Comparison of ENCODE assay signal across 28 mouse cellular contexts in the genomic region with DNA sequence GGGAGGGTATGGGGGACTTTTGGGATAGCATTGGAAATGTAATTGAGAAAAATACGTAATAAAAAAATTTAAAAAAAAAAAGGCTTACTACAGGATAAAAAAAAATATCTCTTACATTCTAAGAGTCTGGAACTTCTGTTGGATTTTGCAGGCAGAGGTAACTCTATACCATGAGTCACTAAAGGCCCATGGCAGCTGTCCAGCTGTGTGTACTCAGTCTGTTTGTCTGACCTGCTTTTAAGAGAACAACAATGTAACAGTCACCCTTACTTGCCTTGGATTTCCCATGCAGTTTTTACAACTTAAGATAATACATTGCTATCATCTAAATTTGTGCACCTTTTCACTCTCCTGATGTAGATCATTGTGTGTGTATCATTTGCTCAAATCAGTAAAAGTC. TPM values are rescaled to one million over a fixed set of nuclear protein-coding genes. Genes with fewer than 3 reads are reported as not detected.
DNase-seq lines count a peak whose midpoint lies in the region; ATAC-seq and TF ChIP-seq lines count a peak whose summit lies in the region.
"Had no signal": no experiment of that assay in that cellular context is flagged by ENCODE, and none has a peak within 500 bp of the region (broad histone marks: within the 10 kb centered on the region; RNA-seq: fewer than 3 reads in every experiment).

No protein-coding gene starts in this region.

- H3K4me1 ChIP-seq in kidney, embryonic 14.5 days (ENCODE audit: control insufficient read depth, insufficient read depth, low read length), result no peaks in the 10 kb centered on the region
- peaks cover 0 to 14% of the 10 kb centered on the region in 2 experiments; a peak in 2 of 4 replicates for H3K4me1 ChIP-seq in MEL (ENCODE audit: control insufficient read depth in 1 of 2, insufficient read depth in 2 of 2, low read length in 2 of 2)
- H3K4me1 ChIP-seq: embryonic facial prominence, embryonic 13.5 days; heart, embryonic 10.5 days; heart, embryonic 15.5 days; limb, embryonic 12.5 days; liver, embryonic 15.5 days; midbrain, embryonic 15.5 days had no signal

- ATAC-seq in kidney, embryonic 14.5 days (ENCODE audit: low FRiP score, low TSS enrichment), result 0 out of 2 replicates have a peak, but pooled peaks have one; percentile 65
- ATAC-seq: activated CD4-positive, CD25-positive, alpha-beta regulatory T cell, adult 4 months; forebrain, embryonic 16.5 days; hindbrain, embryonic 16.5 days; midbrain, embryonic 15.5 days had no signal

- no peak for TF ChIP-seq EP300 in MEL (IDR thresholded peaks at IDR 0.05; ENCODE audit: low read depth in 1 of 2, low read length in 2 of 2)

- no peak for TF ChIP-seq POLR2A in MEL (IDR thresholded peaks at IDR 0.05; ENCODE audit: control insufficient read depth in 1 of 2, insufficient read depth in 1 of 2, low read depth in 1 of 2, low read length in 2 of 2, poor library complexity in 1 of 2)

- H3K27ac ChIP-seq in kidney, embryonic 14.5 days (ENCODE audit: low read depth, low read length), result no peak overlapping the region
- H3K27ac ChIP-seq in MEL (ENCODE audit: control insufficient read depth, low read depth, low read length), result no peak overlapping the region
- H3K27ac ChIP-seq: embryonic facial prominence, embryonic 13.5 days; heart, embryonic 10.5 days; heart, embryonic 15.5 days; kidney, postnatal 0 days; limb, embryonic 12.5 days; liver, embryonic 15.5 days; midbrain, embryonic 15.5 days had no signal

- H3K79me2 ChIP-seq in MEL (ENCODE audit: control insufficient read depth, insufficient read depth, low read length, poor library complexity), result no peaks in the 10 kb centered on the region

- no peaks in the 10 kb centered on the region for H3K27me3 ChIP-seq in kidney, embryonic 14.5 days (ENCODE audit: control insufficient read depth, insufficient read depth, low read length)
- no peaks in the 10 kb centered on the region for H3K27me3 ChIP-seq in MEL (ENCODE audit: control insufficient read depth in 1 of 2, insufficient read depth in 2 of 2, low read length in 2 of 2)
- H3K27me3 ChIP-seq: embryonic facial prominence, embryonic 13.5 days; heart, embryonic 15.5 days; limb, embryonic 12.5 days; liver, embryonic 15.5 days; midbrain, embryonic 15.5 days had no signal

- DNase-seq in kidney, postnatal 4 days, result no peak
- peak; percentile 55 for DNase-seq in MEL (ENCODE audit: low read depth, low spot score)
- DNase-seq in adipocyte (ENCODE audit: low spot score), result peak; percentile 31
- no peak for DNase-seq in heart, adult 11 months
- no peak for DNase-seq in Muller cell, postnatal 12 days (ENCODE audit: inconsistent ontology term)
- DNase-seq: cerebellum, adult 11-12 months; cerebellum, adult 9-11 months; embryo, embryonic 11 days; gastrocnemius, postnatal 10 days; kidney, adult 2 months; layer of hippocampus, adult 9-11 months; lung, embryonic 14.5 days; lung, postnatal 14 days; thymus, adult 2 months; thymus, postnatal 36 days had no signal

- no peak overlapping the region for H3K9ac ChIP-seq in kidney, embryonic 14.5 days (ENCODE audit: low read depth, low read length)
- no peak overlapping the region for H3K9ac ChIP-seq in MEL (ENCODE audit: control insufficient read depth, low read depth, low read length, poor library complexity, severe bottlenecking)
- H3K9ac ChIP-seq: embryonic facial prominence, embryonic 13.5 days; heart, embryonic 15.5 days; limb, embryonic 12.5 days; liver, embryonic 15.5 days; lung, embryonic 14.5 days; midbrain, embryonic 15.5 days had no signal

- no peak for TF ChIP-seq RAD21 in MEL (IDR thresholded peaks at IDR 0.05; ENCODE audit: low read depth, low read length)

- 67% methylated on average over 1 of the region's 1 CpGs for WGBS in kidney, embryonic 14.5 days

- TF ChIP-seq CTCF in MEL (IDR thresholded peaks at IDR 0.05 in 2 of 3, conservative IDR thresholded peaks at IDR 0.05 in 1 of 3; ENCODE audit: control insufficient read depth in 1 of 3, insufficient read depth in 1 of 3, low read depth in 2 of 3, low read length in 3 of 3, poor library complexity in 1 of 3, severe bottlenecking in 1 of 3), result no peak

- H3K9me3 ChIP-seq in kidney, embryonic 14.5 days (ENCODE audit: control insufficient read depth, low read length), result no peaks in the 10 kb centered on the region
- H3K9me3 ChIP-seq in MEL (replicated peaks; ENCODE audit: insufficient read depth, low read length), result no peaks in the 10 kb centered on the region
- H3K9me3 ChIP-seq: embryonic facial prominence, embryonic 13.5 days; G1E; heart, embryonic 10.5 days; heart, embryonic 15.5 days; limb, embryonic 12.5 days; liver, embryonic 15.5 days; midbrain, embryonic 15.5 days had no signal

- no peak overlapping the region for H3K4me3 ChIP-seq in kidney, embryonic 14.5 days (ENCODE audit: low read length)
- H3K4me3 ChIP-seq in MEL (ENCODE audit: control insufficient read depth in 1 of 2, insufficient read depth in 1 of 2, low read depth in 2 of 2, low read length in 2 of 2), result no peak overlapping the region
- H3K4me3 ChIP-seq: embryonic facial prominence, embryonic 13.5 days; erythroblast, embryonic 14.5 days; heart, embryonic 10.5 days; heart, embryonic 15.5 days; limb, embryonic 12.5 days; liver, embryonic 15.5 days; midbrain, embryonic 15.5 days had no signal

- H3K4me2 ChIP-seq in kidney, embryonic 14.5 days (replicated peaks; ENCODE audit: low read depth, low read length), result no peak overlapping the region
- H3K4me2 ChIP-seq: embryonic facial prominence, embryonic 13.5 days; heart, embryonic 15.5 days; limb, embryonic 12.5 days; liver, embryonic 15.5 days; lung, embryonic 14.5 days; midbrain, embryonic 15.5 days had no signal

- no peaks in the 10 kb centered on the region for H3K36me3 ChIP-seq in kidney, embryonic 14.5 days (ENCODE audit: control insufficient read depth, insufficient read depth, low read length)
- peaks cover 0 to 3% of the 10 kb centered on the region in 2 experiments; a peak in 2 of 4 replicates for H3K36me3 ChIP-seq in MEL (ENCODE audit: control insufficient read depth in 1 of 2, insufficient read depth in 2 of 2, low read length in 2 of 2)
- H3K36me3 ChIP-seq: embryonic facial prominence, embryonic 13.5 days; G1E; heart, embryonic 10.5 days; heart, embryonic 15.5 days; limb, embryonic 12.5 days; liver, embryonic 15.5 days; midbrain, embryonic 15.5 days had no signal

TF ChIP-seq in MEL, 35 proteins besides CTCF, POLR2A, EP300 and RAD21:
- TF ChIP-seq KAT2A (conservative IDR thresholded peaks at IDR 0.05; ENCODE audit: low read depth, low read length) (no peak), TBP (IDR thresholded peaks at IDR 0.05; ENCODE audit: low read depth, low read length) (no peak), CHD2 (IDR thresholded peaks at IDR 0.05; ENCODE audit: low read length) (no peak), ZNF384 (IDR thresholded peaks at IDR 0.05; ENCODE audit: low read depth, low read length) (no peak), MYC (IDR thresholded peaks at IDR 0.05; ENCODE audit: low read depth, low read length) (no peak), MAX (IDR thresholded peaks at IDR 0.05; ENCODE audit: low read length) (no peak), ZC3H11A (IDR thresholded peaks at IDR 0.05; ENCODE audit: low read depth, low read length) (no peak), CHD1 (IDR thresholded peaks at IDR 0.05; ENCODE audit: low read depth, low read length) (no peak), USF2 (IDR thresholded peaks at IDR 0.05; ENCODE audit: borderline replicate concordance in 1 of 2, insufficient read depth in 1 of 2, low read depth in 1 of 2, low read length in 2 of 2) (no peak), TAL1 (IDR thresholded peaks at IDR 0.05; ENCODE audit: low read length) (no peak), MAZ (IDR thresholded peaks at IDR 0.05; ENCODE audit: low read depth, low read length) (no peak), POLR2AphosphoS2 (IDR thresholded peaks at IDR 0.05; ENCODE audit: low read length) (no peak), GABPA (IDR thresholded peaks at IDR 0.05; ENCODE audit: low read depth, low read length) (no peak)

RNA-seq across cellular contexts. Expression of a gene that starts 28.5 kb away (rescaled TPM):
- polyA plus RNA-seq in kidney, embryonic 14.5 days (2014; fragmentation: Nextera tagmentation; extraction: Ambion mirVana), result 57.2 and 83.3 TPM in 2 replicates
- total RNA-seq in MEL (2012; rRNA removed), result 37.7 and 45.2 TPM in 2 replicates
- polyA plus RNA-seq in MEL (2012; ENCODE audit: insufficient read depth in 1 of 2, insufficient read length in 2 of 2, low read depth in 1 of 2, low replicate concordance in 2 of 2, missing spikeins in 1 of 2), result 100 to 1,000 TPM in 1 of 2 experiments, 10 to 100 TPM in 1; 75.2 to 120 TPM

Comparison
In these comparisons a context has a peak if more than half of its experiments do, and no peak if none do; other contexts are left out.
1. DNase-seq: peak in MEL (single experiment) and adipocyte (single experiment); none in kidney, postnatal 4 days (0 of 2), heart, adult 11 months (single experiment) and Muller cell, postnatal 12 days (single experiment).